Mouse (Mus musculus) liver, adult (tissue): ENCODE measurements around the gene Kcnh7.

ENCODE experiments used
- GATA4 ChIP-seq: IDR thresholded peaks from 2 replicates; pipeline ENCODE4 v1.6.1; 2014; ENCODE audit warnings: mild to moderate bottlenecking, low read length; ENCODE audit not compliant: insufficient replicate concordance

Kcnh7 gene

DNA sequence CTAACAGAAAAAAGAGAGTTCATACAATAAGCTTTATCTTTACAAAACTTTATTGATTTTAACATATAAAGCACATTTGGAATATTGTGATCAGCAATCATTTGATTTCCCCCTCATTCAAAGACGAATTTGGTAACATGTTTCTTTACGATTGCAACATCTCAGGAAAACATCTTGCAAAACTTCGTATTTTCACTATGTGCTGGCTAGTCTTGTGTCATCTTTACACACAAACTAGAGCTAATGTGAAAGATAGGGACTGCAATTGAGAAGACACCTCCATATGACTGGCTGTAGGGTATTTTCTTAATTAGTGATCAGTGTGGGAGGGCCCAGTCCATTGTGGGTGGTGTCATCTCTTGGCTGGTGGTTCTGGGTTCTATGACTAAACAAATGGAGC is 477.8 kb downstream of the Kcnh7 start:
- no peak for TF ChIP-seq GATA4

GRCm38 (mm10) chr2:62685934-62686333 is 498.2 kb downstream of the Kcnh7 start:
- TF ChIP-seq GATA4: no peak

DNA sequence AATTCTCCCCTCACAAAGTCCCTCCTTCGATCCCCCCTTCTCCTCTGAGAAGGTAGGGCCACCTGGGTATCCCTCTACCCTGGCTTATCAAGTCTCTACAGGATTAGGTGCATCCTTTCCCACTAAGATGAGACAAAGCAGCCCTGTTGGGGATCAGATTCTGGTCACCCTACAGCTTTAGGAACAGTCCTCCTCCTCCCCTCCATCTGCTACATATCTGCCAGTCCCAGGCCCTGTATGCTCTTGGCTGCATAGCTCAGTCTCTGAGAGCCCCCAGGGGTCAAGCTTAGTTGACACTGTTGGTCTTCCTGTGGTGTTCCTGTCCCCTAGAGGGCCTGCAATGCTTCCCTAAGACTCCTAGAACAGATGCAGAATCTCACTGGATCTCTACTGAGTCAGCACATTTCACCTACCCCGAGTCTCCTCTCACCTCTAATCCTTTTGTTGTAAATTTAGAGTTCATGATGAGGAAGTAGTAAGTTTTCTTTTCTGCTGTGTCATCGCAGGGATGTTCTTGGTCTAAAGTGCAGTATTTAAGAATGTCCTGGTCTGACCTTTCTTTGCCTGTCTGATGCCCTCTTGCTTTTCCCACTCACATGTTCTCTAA is 499.0 kb downstream of the Kcnh7 start:
- no peak for TF ChIP-seq GATA4

GRCm38 (mm10) chr2:62681667-62682066 is 502.4 kb downstream of the Kcnh7 start:
- no peak for TF ChIP-seq GATA4

- TF ChIP-seq GATA4: no peak
Measured at GRCm38 (mm10) chr2:62672788-62673187, 511.3 kb downstream of the Kcnh7 start.

- TF ChIP-seq GATA4: no peak
Measured at GRCm38 (mm10) chr2:62670767-62671166, 513.3 kb downstream of the Kcnh7 start.

DNA sequence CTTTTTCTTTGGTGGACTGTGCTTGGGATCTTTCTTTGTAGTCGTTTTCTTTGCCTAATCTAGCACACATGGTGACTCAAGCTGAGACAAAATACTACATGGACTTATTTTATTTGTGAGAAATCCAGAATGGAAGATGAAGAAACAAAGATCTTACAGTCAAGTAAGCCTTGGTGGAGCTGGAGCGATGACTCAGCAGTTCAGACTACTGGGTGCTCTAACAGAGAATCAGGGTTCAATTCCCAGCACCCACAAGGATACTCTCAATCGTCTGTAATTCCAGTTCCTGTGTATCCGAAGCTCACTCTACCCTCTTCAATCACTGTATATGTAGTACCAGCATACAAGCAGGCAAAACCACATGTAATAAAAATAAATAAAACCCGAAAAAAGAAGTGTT is 513.8 kb downstream of the Kcnh7 start:
- TF ChIP-seq GATA4: no peak

- TF ChIP-seq GATA4: no peak
Measured at GRCm38 (mm10) chr2:62669848-62670247, 514.2 kb downstream of the Kcnh7 start.

DNA sequence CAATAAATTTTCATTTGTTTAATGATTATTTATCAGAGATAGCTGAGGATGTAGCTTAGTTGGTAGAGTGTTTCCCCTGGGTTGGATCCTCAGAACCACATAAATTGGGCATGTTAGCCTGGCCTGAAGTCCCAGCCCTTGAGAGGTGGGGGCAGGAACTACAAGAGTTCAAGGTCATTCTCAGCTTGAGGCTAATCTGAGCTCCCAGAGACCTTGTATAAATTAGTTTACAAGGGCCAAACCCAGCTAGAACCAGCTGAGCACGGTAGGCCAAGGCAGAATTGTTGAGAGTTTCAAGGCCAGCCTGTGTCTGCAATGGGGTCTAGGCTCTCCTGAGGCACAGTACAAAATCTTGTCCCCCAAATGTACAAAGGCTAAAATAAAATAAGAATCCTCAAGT is 518.6 kb downstream of the Kcnh7 start:
- no peak for TF ChIP-seq GATA4

DNA sequence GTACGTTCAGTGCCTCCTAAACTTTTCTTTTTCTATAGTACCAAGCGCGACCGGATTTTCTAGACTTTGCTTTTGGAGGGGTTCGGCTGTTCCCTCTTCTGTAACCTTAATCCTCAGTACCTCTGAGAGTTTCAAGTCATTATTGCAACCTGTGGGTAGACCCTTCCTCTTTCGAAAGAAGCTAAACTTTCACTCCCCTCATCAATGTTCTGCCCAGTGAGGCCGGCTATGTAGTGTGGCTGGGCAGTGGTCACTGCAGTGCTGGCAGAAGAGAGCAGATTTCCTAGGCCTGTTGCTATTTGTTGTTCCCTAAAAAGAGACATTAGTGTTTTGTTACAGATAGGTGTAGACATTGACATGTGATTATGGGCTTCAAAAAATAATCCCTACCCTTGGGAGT is 519.2 kb downstream of the Kcnh7 start:
- TF ChIP-seq GATA4: no peak

DNA sequence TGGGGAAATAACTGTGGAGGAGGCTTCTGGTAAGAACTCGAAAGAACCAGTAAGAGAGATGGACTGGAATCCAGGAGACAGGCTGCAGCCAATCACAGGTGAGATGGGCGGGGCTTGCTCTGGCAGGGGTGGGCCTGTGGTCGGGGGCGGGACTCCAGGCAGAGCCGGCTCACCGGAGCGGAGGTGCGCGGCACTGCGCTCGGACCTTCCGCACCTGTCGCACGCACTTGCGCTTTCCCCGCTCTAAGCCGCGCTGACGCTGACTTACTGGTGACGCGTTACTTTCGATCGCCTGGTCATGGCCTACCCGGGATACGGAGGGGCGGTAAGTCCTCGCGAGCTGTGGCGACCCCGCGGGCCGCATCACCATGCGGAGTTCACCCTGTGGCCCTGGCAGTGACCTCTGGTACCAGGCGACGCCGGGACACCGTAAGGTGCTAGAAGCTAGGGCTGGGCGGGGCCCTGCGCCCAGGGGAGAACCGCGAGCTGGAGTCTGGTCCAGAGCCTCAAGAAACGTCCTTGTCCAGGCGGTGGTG is 519.9 kb downstream of the Kcnh7 start, which contains the start of gene Gca:
Gene Gca, plus strand, starts transcription at position 151 of the 536 bp plus-strand sequence.
- TF ChIP-seq GATA4: no peak; the same call in 1 of the 2 replicates

DNA sequence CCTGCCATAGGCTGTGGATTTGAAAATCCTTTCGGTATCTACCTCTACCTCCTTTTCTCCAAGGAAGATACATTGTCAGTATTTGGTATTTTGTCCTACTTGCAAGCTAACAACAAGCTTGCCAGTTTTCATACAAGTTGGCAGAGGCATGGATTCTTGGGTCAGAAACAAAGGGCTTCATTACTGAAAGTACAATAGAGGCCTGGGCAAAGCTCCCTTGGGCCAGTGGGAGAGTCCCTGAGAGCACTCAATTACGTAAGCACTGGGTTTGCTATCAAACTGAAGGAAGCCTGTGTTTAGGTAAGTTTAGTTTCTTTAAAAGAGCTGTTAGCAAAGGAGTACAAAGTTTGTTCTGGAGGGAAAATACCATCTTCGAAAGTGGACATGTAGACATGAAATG is 521.5 kb downstream of the Kcnh7 start:
- TF ChIP-seq GATA4: no peak

- no peak for TF ChIP-seq GATA4
Measured at GRCm38 (mm10) chr2:62660565-62660964, 523.5 kb downstream of the Kcnh7 start.

DNA sequence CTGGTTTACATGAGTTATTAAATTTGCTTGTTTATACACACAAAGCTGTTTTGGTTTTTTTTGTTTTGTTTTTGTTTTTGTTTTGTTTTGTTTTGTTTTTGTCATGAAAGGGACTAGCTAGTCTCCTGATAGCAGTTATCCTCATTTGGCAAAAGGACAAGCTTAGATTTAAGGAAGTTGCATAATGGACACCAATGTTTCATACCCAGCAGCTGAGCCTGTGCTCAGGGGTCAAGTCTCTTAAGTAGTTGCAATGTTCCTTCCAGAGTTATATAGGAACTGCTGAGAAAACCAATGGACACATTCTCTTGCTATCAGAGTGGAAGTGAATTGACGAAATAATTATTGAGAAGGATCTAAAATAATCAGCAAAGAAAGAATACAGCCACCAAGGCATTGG is 528.0 kb downstream of the Kcnh7 start:
- no peak for TF ChIP-seq GATA4

DNA sequence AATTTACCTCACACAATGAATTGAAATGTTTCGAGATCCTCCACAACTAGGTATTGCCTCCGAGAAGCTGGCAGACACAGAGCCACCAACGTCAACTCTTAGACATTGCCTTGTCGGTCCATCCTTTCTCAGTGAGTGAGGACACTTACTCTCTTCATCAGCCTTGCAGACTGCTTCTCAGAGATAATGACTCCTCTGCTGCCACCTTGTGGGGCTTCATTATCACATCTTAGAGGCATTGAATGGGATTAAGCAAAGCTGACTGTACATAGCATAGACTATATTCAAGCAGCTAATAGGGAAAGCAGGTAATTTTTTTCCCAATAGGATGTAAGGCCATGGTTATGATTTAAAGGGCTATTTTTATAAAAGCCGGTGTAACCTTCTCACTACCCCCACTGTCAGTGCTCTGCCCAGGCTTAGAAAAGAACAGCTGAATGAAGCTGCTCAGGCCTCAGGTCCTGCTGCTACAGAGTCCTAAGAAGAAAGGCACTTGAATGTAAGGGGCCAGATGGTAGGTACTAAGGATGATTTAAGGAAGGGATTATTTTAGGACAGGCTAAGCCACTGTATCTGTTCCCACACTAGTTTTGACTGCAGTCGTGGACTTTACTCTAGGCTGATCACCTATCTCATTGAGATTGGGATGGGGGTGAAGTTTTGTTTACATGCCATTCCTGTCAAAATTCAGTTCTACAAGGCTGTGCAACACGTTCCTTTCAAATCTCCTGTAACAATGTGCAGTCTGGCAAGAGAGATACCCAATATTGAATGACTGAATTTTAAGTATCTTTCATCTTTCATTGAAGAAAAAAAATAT is 529.4 kb downstream of the Kcnh7 start:
- no peak for TF ChIP-seq GATA4

- TF ChIP-seq GATA4: no peak
Measured at GRCm38 (mm10) chr2:62652466-62652865, 531.6 kb downstream of the Kcnh7 start.
